Comparison of ENCODE assay signal across 8 mouse cellular contexts in genomic region chr11:75458169-75458568, GRCm38 (mm10). TPM values are rescaled to one million over a fixed set of nuclear protein-coding genes. Genes with fewer than 3 reads are reported as not detected.
DNase-seq lines count a peak whose midpoint lies in the region; ATAC-seq lines count a peak whose summit lies in the region.

No protein-coding gene starts in this region.

- H3K4me3 ChIP-seq in hindbrain, embryonic 11.5 days (ENCODE audit: low read depth, low read length): no peak overlapping the region
- H3K4me3 ChIP-seq in hindbrain, embryonic 16.5 days (ENCODE audit: low read length): no peak overlapping the region
- H3K4me3 ChIP-seq in intestine, embryonic 15.5 days (replicated peaks): no peak overlapping the region

- no peaks in the 10 kb centered on the region for H3K9me3 ChIP-seq in hindbrain, embryonic 11.5 days (ENCODE audit: control insufficient read depth, low read length)
- no peaks in the 10 kb centered on the region for H3K9me3 ChIP-seq in hindbrain, embryonic 16.5 days (ENCODE audit: control insufficient read depth, low read length)
- no peaks in the 10 kb centered on the region for H3K9me3 ChIP-seq in intestine, embryonic 15.5 days

- H3K4me1 ChIP-seq in hindbrain, embryonic 11.5 days (replicated peaks; ENCODE audit: control insufficient read depth, insufficient read depth, low read length): peaks cover 13% of the 10 kb centered on the region
- H3K4me1 ChIP-seq in hindbrain, embryonic 16.5 days (ENCODE audit: control insufficient read depth, insufficient read depth, low read depth, low read length): peaks cover 36% of the 10 kb centered on the region
- peaks cover 39% of the 10 kb centered on the region for H3K4me1 ChIP-seq in intestine, embryonic 15.5 days (replicated peaks)

- no peak for ATAC-seq in hindbrain, embryonic 11.5 days (ENCODE audit: low FRiP score)
- no peak for ATAC-seq in hindbrain, embryonic 16.5 days
- no peak for ATAC-seq in intestine, embryonic 15.5 days
- no peak for ATAC-seq in megakaryocyte-erythroid progenitor cell, adult 5-6 weeks (replicated peaks; ENCODE audit: low FRiP score, low TSS enrichment, poor library complexity, severe bottlenecking)

- H3K36me3 ChIP-seq in hindbrain, embryonic 11.5 days (ENCODE audit: control insufficient read depth, insufficient read depth, low read length): no peaks in the 10 kb centered on the region
- H3K36me3 ChIP-seq in hindbrain, embryonic 16.5 days (ENCODE audit: control insufficient read depth, insufficient read depth, low read length): no peaks in the 10 kb centered on the region
- H3K36me3 ChIP-seq in intestine, embryonic 15.5 days: no peaks in the 10 kb centered on the region

- H3K27ac ChIP-seq in hindbrain, embryonic 11.5 days (ENCODE audit: low read depth, low read length): no peak overlapping the region
- H3K27ac ChIP-seq in hindbrain, embryonic 16.5 days (ENCODE audit: low read depth, low read length): no peak overlapping the region
- H3K27ac ChIP-seq in intestine, embryonic 15.5 days: no peak overlapping the region

- no peak overlapping the region for H3K4me2 ChIP-seq in hindbrain, embryonic 11.5 days (replicated peaks; ENCODE audit: low read depth, low read length)
- H3K4me2 ChIP-seq in hindbrain, embryonic 16.5 days (ENCODE audit: low read length): no peak overlapping the region
- H3K4me2 ChIP-seq in intestine, embryonic 15.5 days (replicated peaks): 0 out of 2 replicates have a peak overlapping the region, but pooled peaks have one; percentile 3

- no peak overlapping the region for H3K9ac ChIP-seq in hindbrain, embryonic 11.5 days (ENCODE audit: low read depth, low read length)
- no peak overlapping the region for H3K9ac ChIP-seq in hindbrain, embryonic 16.5 days (ENCODE audit: low read depth, low read length)
- H3K9ac ChIP-seq in intestine, embryonic 15.5 days: no peak overlapping the region

- H3K27me3 ChIP-seq in hindbrain, embryonic 11.5 days (ENCODE audit: control insufficient read depth, insufficient read depth, low read length): no peaks in the 10 kb centered on the region
- no peaks in the 10 kb centered on the region for H3K27me3 ChIP-seq in hindbrain, embryonic 16.5 days (replicated peaks; ENCODE audit: control insufficient read depth, insufficient read depth, low read length)
- H3K27me3 ChIP-seq in intestine, embryonic 15.5 days (replicated peaks): no peaks in the 10 kb centered on the region

- peak; percentile 56 for DNase-seq in hindbrain, embryonic 11.5 days (ENCODE audit: low spot score)
- DNase-seq in CD4-positive helper T cell, adult 2 months (ENCODE audit: low read depth, low spot score): peak; percentile 67
- DNase-seq in adipocyte (ENCODE audit: low spot score): peak; percentile 77
- peak; percentile 73 for DNase-seq in retina, embryonic 14.5 days (ENCODE audit: low spot score)
- no peak for DNase-seq in urinary bladder, adult 18-20 months (ENCODE audit: low spot score in 2 of 2)

- 22% methylated on average over 3 of the region's 3 CpGs for WGBS in hindbrain, embryonic 11.5 days
- 9% methylated on average over 3 of the region's 3 CpGs for WGBS in hindbrain, embryonic 16.5 days
- 18% methylated on average over 3 of the region's 3 CpGs for WGBS in intestine, embryonic 15.5 days

RNA-seq across cellular contexts. Expression of gene Tlcd2, which starts 3.3 kb away (rescaled TPM):
- 9.1 and 9.9 TPM in 2 replicates for polyA plus RNA-seq in hindbrain, embryonic 11.5 days (2014; fragmentation: Nextera tagmentation; extraction: Ambion mirVana)
- 2.0 and 2.9 TPM in 2 replicates for polyA plus RNA-seq in hindbrain, embryonic 16.5 days (2015; fragmentation: Nextera tagmentation; extraction: Ambion mirVana)
- 17.7 and 20.3 TPM in 2 replicates for polyA plus RNA-seq in intestine, embryonic 15.5 days (2015; fragmentation: Nextera tagmentation; extraction: Ambion mirVana)
- total RNA-seq in megakaryocyte-erythroid progenitor cell, adult 5-6 weeks (2014; fragmentation: Nextera tagmentation): 13.8 and 19.9 TPM in 2 replicates
- 9.5 and 14.7 TPM in 2 replicates for total RNA-seq in megakaryocyte-erythroid progenitor cell, adult 5-6 weeks (2017)

RNA-seq across cellular contexts. Expression of gene Wdr81, which starts 3.7 kb away (rescaled TPM):
- 3.1 and 4.1 TPM in 2 replicates for polyA plus RNA-seq in hindbrain, embryonic 11.5 days (2014; fragmentation: Nextera tagmentation; extraction: Ambion mirVana)
- polyA plus RNA-seq in hindbrain, embryonic 16.5 days (2015; fragmentation: Nextera tagmentation; extraction: Ambion mirVana): 6.1 and 8.1 TPM in 2 replicates
- 6.1 and 7.0 TPM in 2 replicates for polyA plus RNA-seq in intestine, embryonic 15.5 days (2015; fragmentation: Nextera tagmentation; extraction: Ambion mirVana)
- 24.6 and 32.2 TPM in 2 replicates for total RNA-seq in megakaryocyte-erythroid progenitor cell, adult 5-6 weeks (2014; fragmentation: Nextera tagmentation)
- 7.1 and 23.4 TPM in 2 replicates for total RNA-seq in megakaryocyte-erythroid progenitor cell, adult 5-6 weeks (2017)

RNA-seq across cellular contexts. Expression of gene Serpinf2, which starts 18.8 kb away (rescaled TPM):
- polyA plus RNA-seq in hindbrain, embryonic 11.5 days (2014; fragmentation: Nextera tagmentation; extraction: Ambion mirVana): 0.36 TPM in 1 of 2 replicates, not detected in the other
- polyA plus RNA-seq in hindbrain, embryonic 16.5 days (2015; fragmentation: Nextera tagmentation; extraction: Ambion mirVana): 0.06 TPM in 1 of 2 replicates, not detected in the other
- 20.4 and 26.4 TPM in 2 replicates for polyA plus RNA-seq in intestine, embryonic 15.5 days (2015; fragmentation: Nextera tagmentation; extraction: Ambion mirVana)
- total RNA-seq in megakaryocyte-erythroid progenitor cell, adult 5-6 weeks (2014; fragmentation: Nextera tagmentation): 1.3 TPM in 1 of 2 replicates, not detected in the other
- not detected in 2 replicates for total RNA-seq in megakaryocyte-erythroid progenitor cell, adult 5-6 weeks (2017)

RNA-seq across cellular contexts. Expression of gene Prpf8, which starts 28.4 kb away (rescaled TPM):
- polyA plus RNA-seq in hindbrain, embryonic 11.5 days (2014; fragmentation: Nextera tagmentation; extraction: Ambion mirVana): 86.6 and 89.6 TPM in 2 replicates
- 38.8 and 41.9 TPM in 2 replicates for polyA plus RNA-seq in hindbrain, embryonic 16.5 days (2015; fragmentation: Nextera tagmentation; extraction: Ambion mirVana)
- 47.5 and 48.2 TPM in 2 replicates for polyA plus RNA-seq in intestine, embryonic 15.5 days (2015; fragmentation: Nextera tagmentation; extraction: Ambion mirVana)
- total RNA-seq in megakaryocyte-erythroid progenitor cell, adult 5-6 weeks (2014; fragmentation: Nextera tagmentation): 160 and 198 TPM in 2 replicates
- 118 and 144 TPM in 2 replicates for total RNA-seq in megakaryocyte-erythroid progenitor cell, adult 5-6 weeks (2017)

RNA-seq across cellular contexts. Expression of gene Serpinf1, which starts 35.7 kb away (rescaled TPM):
- polyA plus RNA-seq in hindbrain, embryonic 11.5 days (2014; fragmentation: Nextera tagmentation; extraction: Ambion mirVana): 90.5 and 91.3 TPM in 2 replicates
- polyA plus RNA-seq in hindbrain, embryonic 16.5 days (2015; fragmentation: Nextera tagmentation; extraction: Ambion mirVana): 45.4 and 53.2 TPM in 2 replicates
- polyA plus RNA-seq in intestine, embryonic 15.5 days (2015; fragmentation: Nextera tagmentation; extraction: Ambion mirVana): 41.1 and 48.0 TPM in 2 replicates
- 0.59 TPM in 1 of 2 replicates, not detected in the other for total RNA-seq in megakaryocyte-erythroid progenitor cell, adult 5-6 weeks (2014; fragmentation: Nextera tagmentation)
- 0.47 and 6.4 TPM in 2 replicates for total RNA-seq in megakaryocyte-erythroid progenitor cell, adult 5-6 weeks (2017)

Comparison
In these comparisons a context has a peak if more than half of its experiments do, and no peak if none do; other contexts are left out.
1. DNase-seq: peak in hindbrain, embryonic 11.5 days (single experiment), CD4-positive helper T cell, adult 2 months (single experiment), adipocyte (single experiment) and retina, embryonic 14.5 days (single experiment); none in urinary bladder, adult 18-20 months (0 of 2).
2. RNA of gene Serpinf2, which starts 18.8 kb away (polyA plus RNA-seq): 20.4 to 26.4 TPM in intestine, embryonic 15.5 days; 0.06 TPM in hindbrain, embryonic 16.5 days and 0.36 TPM in hindbrain, embryonic 11.5 days; every median in the first group is over 10 times any median in the second.